Mouse (Mus musculus): ENCODE data around the gene Cnn2.

- no peak for TF ChIP-seq POLR2A (IDR thresholded peaks at IDR 0.05; ENCODE audit: low read depth, low read length)
- TF ChIP-seq CTCF (conservative IDR thresholded peaks at IDR 0.05; ENCODE audit: insufficient read depth, insufficient read length, low read depth, low read length), result no peak
These were observed 47.3 kb downstream of the Cnn2 start for GRCm38 (mm10) chr10:80035686-80036085.

Data from kidney, adult 2 months (tissue).